Mouse (Mus musculus) heart, adult 8-10 months (tissue): ENCODE results near the gene Itgb7. TPM values are rescaled to one million over a fixed set of nuclear protein-coding genes. Genes with fewer than 3 reads are reported as not detected.
"Not testable (repeated sequence)": the region's sequence is repeated elsewhere in the genome, so short reads cannot be mapped to it uniquely, and the experiment has no call there.

Experiments
- DNase-seq: peaks from one replicate; pipeline ENCODE4 v3.0.0; 2022; ENCODE audit warnings: low spot score
- total RNA-seq, 4 experiments: library from RNA; stranded (reverse); gene quantifications; 2 replicates each; pipeline ENCODE4 v1.2.4; 2022

The Itgb7 gene
- total RNA-seq, 4 experiments from 2014 or later, result 0.82 to 3.2 (median 1.5) TPM

GRCm38 (mm10) chr15:102225619-102226018 lies 6.1 kb downstream of the Itgb7 start:
- DNase-seq, result not testable (repeated sequence)

- no peak for DNase-seq
Observed at GRCm38 (mm10) chr15:102224992-102225617, 6.6 kb downstream of the Itgb7 start.

- peak; percentile 75 for DNase-seq
Observed at GRCm38 (mm10) chr15:102224186-102224991, 7.4 kb downstream of the Itgb7 start.

GRCm38 (mm10) chr15:102222386-102222785 lies 9.4 kb downstream of the Itgb7 start:
- DNase-seq, result no peak

GRCm38 (mm10) chr15:102217325-102217724 lies 14.4 kb downstream of the Itgb7 start:
- DNase-seq, result no peak

- DNase-seq, result no peak
Observed at GRCm38 (mm10) chr15:102216459-102217228, 15.1 kb downstream of the Itgb7 start.

- no peak for DNase-seq
Observed at GRCm38 (mm10) chr15:102215624-102216023, 16.1 kb downstream of the Itgb7 start.

GRCm38 (mm10) chr15:102214132-102214531 lies 17.6 kb downstream of the Itgb7 start:
- DNase-seq, result no peak

- DNase-seq, result no peak
Observed at GRCm38 (mm10) chr15:102211895-102212294, 19.8 kb downstream of the Itgb7 start.

- no peak for DNase-seq
Observed at GRCm38 (mm10) chr15:102210816-102211215, 20.9 kb downstream of the Itgb7 start.

GRCm38 (mm10) chr15:102209114-102209513 lies 22.6 kb downstream of the Itgb7 start:
- DNase-seq, result no peak

GRCm38 (mm10) chr15:102208092-102208561 lies 23.6 kb downstream of the Itgb7 start:
- no peak for DNase-seq

- DNase-seq, result no peak
Observed at GRCm38 (mm10) chr15:102207351-102207750, 24.4 kb downstream of the Itgb7 start.

GRCm38 (mm10) chr15:102205779-102206178 lies 26.0 kb downstream of the Itgb7 start:
- no peak for DNase-seq

- no peak for DNase-seq
Observed at GRCm38 (mm10) chr15:102204674-102205505, 26.9 kb downstream of the Itgb7 start, which contains the start of gene Csad. Gene Csad, minus strand, starts transcription at chr15:102204724.

GRCm38 (mm10) chr15:102203835-102204381 lies 27.8 kb downstream of the Itgb7 start:
- DNase-seq, result peak; percentile 51

GRCm38 (mm10) chr15:102202971-102203834 lies 28.5 kb downstream of the Itgb7 start, which contains the start of gene Zfp740:
Gene Zfp740, plus strand, starts transcription at chr15:102203249.
- DNase-seq, result peak; percentile 91

GRCm38 (mm10) chr15:102198841-102199240 lies 32.9 kb downstream of the Itgb7 start:
- DNase-seq, result no peak

- no peak for DNase-seq
Observed at GRCm38 (mm10) chr15:102195373-102195772, 36.4 kb downstream of the Itgb7 start.

GRCm38 (mm10) chr15:102194439-102194838 lies 37.3 kb downstream of the Itgb7 start:
- no peak for DNase-seq
